Mouse (Mus musculus) forebrain, embryonic 10.5 days (tissue): Measurements from ENCODE around the gene Olfr774. TPM values are rescaled to one million over a fixed set of nuclear protein-coding genes. Genes with fewer than 3 reads are reported as not detected.
"Not testable (repeated sequence)": the region's sequence is repeated elsewhere in the genome, so short reads cannot be mapped to it uniquely, and the experiment has no call there.

ENCODE experiments used
- DNase-seq: peaks from one replicate; pipeline ENCODE4 v3.0.0-alpha.2; 2017; ENCODE audit warnings: low spot score; ENCODE audit errors: extremely low spot score
- H3K27ac ChIP-seq: fragments of 300-500 bp; sonication (generic); 2 replicates; pipeline ENCODE4 v1.5.1; 2016; ENCODE audit warnings: mild to moderate bottlenecking
- H3K27me3 ChIP-seq: fragments of 300-500 bp; sonication (generic); 2 replicates; pipeline ENCODE4 v1.6.1; 2016; ENCODE audit warnings: mild to moderate bottlenecking; ENCODE audit not compliant: poor library complexity, severe bottlenecking
- H3K36me3 ChIP-seq: fragments of 300-500 bp; sonication (generic); replicated peaks from 2 replicates; pipeline ENCODE4 v1.6.1; 2016; ENCODE audit warnings: mild to moderate bottlenecking, moderate library complexity
- H3K4me1 ChIP-seq: fragments of 300-500 bp; sonication (generic); 2 replicates; pipeline ENCODE4 v1.6.1; 2016
- H3K4me3 ChIP-seq: fragments of 300-500 bp; sonication (generic); 2 replicates; pipeline ENCODE4 v1.5.1; 2016; ENCODE audit warnings: mild to moderate bottlenecking, moderate library complexity
- H3K9me3 ChIP-seq: fragments of 300-500 bp; sonication (generic); 2 replicates; pipeline ENCODE4 v1.6.1; 2016; ENCODE audit warnings: mild to moderate bottlenecking, moderate library complexity
- WGBS: fragments of 180-500 bp; shearing (Covaris S2); methylation state at CpG from one replicate; pipeline ENCODE4 v1.1.7; 2016; 5-methylcytosine and 5-hydroxymethylcytosine counted together
- polyA plus RNA-seq: library from polyadenylated mRNA; unstranded; fragments of >200 nt; fragmentation: Nextera tagmentation; extraction: Ambion mirVana; gene quantifications from 2 replicates; pipeline ENCODE4 v1.2.1, GENCODE M21; 2016

Gene Olfr774
- not detected in 2 replicates for polyA plus RNA-seq

- WGBS = 67% methylated on average over 2 of the region's 2 CpGs
- no peaks in the 10 kb centered on the region for H3K4me1 ChIP-seq
Measured at GRCm38 (mm10) chr10:129235904-129236303, at the start of gene Olfr774. TSS of gene Olfr774 (plus strand) at chr10:129236204.

GRCm38 (mm10) chr10:129187319-129187718, 48.7 kb upstream of the Olfr774 start, which contains the start of gene Olfr773:
TSS of gene Olfr773 (minus strand) at chr10:129187419.
- H3K4me3 ChIP-seq, DNase-seq, H3K9me3 ChIP-seq, H3K27ac ChIP-seq, H3K4me1 ChIP-seq, H3K36me3 ChIP-seq, H3K27me3 ChIP-seq: not testable (repeated sequence)

More at GRCm38 (mm10) chr10:129235904-129236303, at the start of gene Olfr774:
- Histone ChIP-seq H3K9me3 (no peaks in the 10 kb centered on the region), H3K4me3 (no peak within 1 kb of the TSS), H3K36me3 (no peaks in the 10 kb centered on the region), H3K27ac (no peak within 1 kb of the TSS), H3K27me3 (no peaks in the 10 kb centered on the region)
- DNase-seq = no peak

GRCm38 (mm10) chr10:129230737-129231136, 5.3 kb upstream of the Olfr774 start:
- Histone ChIP-seq H3K27ac (no peak overlapping the region), H3K27me3 (no peaks in the 10 kb centered on the region), H3K36me3 (no peaks in the 10 kb centered on the region), H3K9me3 (peaks cover 5% of the 10 kb centered on the region), H3K4me3 (no peak overlapping the region), H3K4me1 (no peaks in the 10 kb centered on the region)
- 78% methylated on average over 1 of the region's 1 CpGs for WGBS
- DNase-seq = no peak

- 80% methylated on average over 3 of the region's 3 CpGs for WGBS
Measured at GRCm38 (mm10) chr10:129248112-129248511, 12.1 kb downstream of the Olfr774 start, which contains the start of gene Olfr775. TSS of gene Olfr775 (plus strand) at chr10:129248412.

GRCm38 (mm10) chr10:129258827-129259226, 22.8 kb downstream of the Olfr774 start, which contains the start of gene Olfr776:
TSS of gene Olfr776 (plus strand) at chr10:129259127.
- no peaks in the 10 kb centered on the region for H3K9me3 ChIP-seq
- H3K4me3 ChIP-seq = no peak within 1 kb of the TSS
- DNase-seq = no peak
- no peaks in the 10 kb centered on the region for H3K4me1 ChIP-seq
- no peaks in the 10 kb centered on the region for H3K36me3 ChIP-seq
- H3K27me3 ChIP-seq = no peaks in the 10 kb centered on the region
- no peak within 1 kb of the TSS for H3K27ac ChIP-seq

More at GRCm38 (mm10) chr10:129248112-129248511, 12.1 kb downstream of the Olfr774 start, which contains the start of gene Olfr775:
- H3K9me3 ChIP-seq = no peaks in the 10 kb centered on the region
- no peak within 1 kb of the TSS for H3K27ac ChIP-seq
- no peak within 1 kb of the TSS for H3K4me3 ChIP-seq
- no peak for DNase-seq
- no peaks in the 10 kb centered on the region for H3K4me1 ChIP-seq
- no peaks in the 10 kb centered on the region for H3K27me3 ChIP-seq
- H3K36me3 ChIP-seq = no peaks in the 10 kb centered on the region

- Histone ChIP-seq H3K27me3 (no peaks in the 10 kb centered on the region), H3K4me1 (no peaks in the 10 kb centered on the region), H3K4me3 (no peak within 1 kb of the TSS), H3K27ac (no peak within 1 kb of the TSS), H3K36me3 (no peaks in the 10 kb centered on the region), H3K9me3 (no peaks in the 10 kb centered on the region)
- DNase-seq = no peak
- WGBS = 94% methylated on average over 2 of the region's 2 CpGs
Measured at GRCm38 (mm10) chr10:129271081-129271535, 35.1 kb downstream of the Olfr774 start, which contains the start of gene Olfr777. TSS of gene Olfr777 (minus strand) at chr10:129271485.

Other genes starting within 250 kb of the Olfr774 start
- gene Olfr9, start 246.8 kb upstream of the Olfr774 start, polyA plus RNA-seq = not detected in 2 replicates
- not detected in 2 replicates for gene Olfr763, start 225.4 kb upstream of the Olfr774 start, polyA plus RNA-seq
- not detected in 2 replicates for gene Olfr764-ps1, start 196.3 kb upstream of the Olfr774 start, polyA plus RNA-seq
- gene Olfr765, start 186.2 kb upstream of the Olfr774 start, polyA plus RNA-seq = not detected in 2 replicates
- not detected in 2 replicates for gene Olfr766-ps1, start 167.2 kb upstream of the Olfr774 start, polyA plus RNA-seq
- gene Olfr767, start 153.3 kb upstream of the Olfr774 start, polyA plus RNA-seq = not detected in 2 replicates
- not detected in 2 replicates for gene Olfr768, start 136.8 kb upstream of the Olfr774 start, polyA plus RNA-seq
- not detected in 2 replicates for gene Olfr769, start 118.3 kb upstream of the Olfr774 start, polyA plus RNA-seq
- gene Olfr770, start 97.2 kb upstream of the Olfr774 start, polyA plus RNA-seq = not detected in 2 replicates
- not detected in 2 replicates for gene Olfr771, start 71.5 kb upstream of the Olfr774 start, polyA plus RNA-seq
- gene Olfr772, start 58.3 kb upstream of the Olfr774 start, polyA plus RNA-seq = not detected in 2 replicates
- gene Olfr773, start 48.8 kb upstream of the Olfr774 start, polyA plus RNA-seq = not detected in 2 replicates
- gene Olfr775, start 12.2 kb downstream of the Olfr774 start, polyA plus RNA-seq = not detected in 2 replicates
- gene Olfr776, start 22.9 kb downstream of the Olfr774 start, polyA plus RNA-seq = not detected in 2 replicates
- not detected in 2 replicates for gene Olfr777, start 35.3 kb downstream of the Olfr774 start, polyA plus RNA-seq
- not detected in 2 replicates for gene Olfr780, start 81.9 kb downstream of the Olfr774 start, polyA plus RNA-seq
- gene Olfr781, start 92.7 kb downstream of the Olfr774 start, polyA plus RNA-seq = not detected in 2 replicates
- gene Olfr782, start 112.6 kb downstream of the Olfr774 start, polyA plus RNA-seq = not detected in 2 replicates
- gene Olfr784, start 147.9 kb downstream of the Olfr774 start, polyA plus RNA-seq = 0.06 TPM in 1 of 2 replicates, not detected in the other
- not detected in 2 replicates for gene Olfr785, start 169.2 kb downstream of the Olfr774 start, polyA plus RNA-seq
- not detected in 2 replicates for gene Olfr786, start 191.1 kb downstream of the Olfr774 start, polyA plus RNA-seq
- gene Olfr787, start 225.7 kb downstream of the Olfr774 start, polyA plus RNA-seq = not detected in 2 replicates
- not detected in 2 replicates for gene Olfr788, start 234.8 kb downstream of the Olfr774 start, polyA plus RNA-seq
- gene Olfr789, start 248.5 kb downstream of the Olfr774 start, polyA plus RNA-seq = not detected in 2 replicates